21 mouse cellular contexts compared by ENCODE assay signal in genomic region chr13:54889684-54890399, GRCm38 (mm10). TPM values are rescaled to one million over a fixed set of nuclear protein-coding genes. Genes with fewer than 3 reads are reported as not detected.
DNase-seq lines count a peak whose midpoint lies in the region; ATAC-seq and TF ChIP-seq lines count a peak whose summit lies in the region.
"Had no signal": no experiment of that assay in that cellular context is flagged by ENCODE, and none has a peak within 500 bp of the region (broad histone marks: within the 10 kb centered on the region; RNA-seq: fewer than 3 reads in every experiment).

No protein-coding gene starts in this region.

- TF ChIP-seq RAD21 in CH12.LX (IDR thresholded peaks at IDR 0.05; ENCODE audit: low read depth, low read length), result peak; percentile 34

- TF ChIP-seq POLR2A in CH12.LX (IDR thresholded peaks at IDR 0.05; ENCODE audit: low read depth, low read length), result no peak

- peaks cover 57% of the 10 kb centered on the region for H3K27me3 ChIP-seq in CH12.LX (replicated peaks)
- H3K27me3 ChIP-seq in forebrain, embryonic 11.5 days (ENCODE audit: control insufficient read depth, insufficient read depth, low read length), result no peaks in the 10 kb centered on the region

- intact Hi-C loops in left cerebral cortex, adult 2 months (cut with DNase I), result no loop called here
- intact Hi-C loops in left cerebral cortex, postnatal 14 days (cut with DNase I), result loop anchor here (5.0 kb wide), 1 partner anchor 57 kb away; the partner anchor contains the start of gene Unc5a

- TF ChIP-seq EP300 in CH12.LX (IDR thresholded peaks at IDR 0.05; ENCODE audit: low read length), result no peak

- peaks cover 2 to 19% of the 10 kb centered on the region in 2 experiments; a peak in 3 of 4 replicates for H3K4me1 ChIP-seq in CH12.LX (ENCODE audit: control insufficient read depth in 1 of 2, insufficient read depth in 2 of 2)
- H3K4me1 ChIP-seq in forebrain, embryonic 11.5 days (replicated peaks; ENCODE audit: control insufficient read depth, insufficient read depth, low read length), result peaks cover 13% of the 10 kb centered on the region; the same call in 1 of the 2 replicates
- H3K4me1 ChIP-seq: heart, embryonic 12.5 days had no signal

- no peak for DNase-seq in left cerebral cortex, adult 2 months (ENCODE audit: extremely low spot score in 1 of 2, low spot score in 2 of 2)
- DNase-seq in left cerebral cortex, postnatal 14 days (ENCODE audit: low spot score in 2 of 2), result no peak
- DNase-seq in 3T3-L1 (ENCODE audit: low read depth, low spot score) (peak; percentile 30), CH12.LX (ENCODE audit: extremely low read depth) (peak; percentile 8), ZHBTc4 (ENCODE audit: low read depth, low spot score) (peak; percentile 77)
- DNase-seq in frontal cortex, postnatal 10 days (ENCODE audit: low spot score in 2 of 2), result no peak
- DNase-seq in forebrain, embryonic 11.5 days (ENCODE audit: low spot score), result no peak
- DNase-seq: adrenal gland, postnatal 25 days; cerebellum, postnatal 25 days; heart, postnatal 36 days; lung, postnatal 10 days; right cerebral cortex, adult 18-20 months; spleen, adult 18-20 months had no signal

- H3K79me2 ChIP-seq in CH12.LX (replicated peaks; ENCODE audit: control insufficient read depth, extremely low read depth, insufficient read depth, poor library complexity, severe bottlenecking), result no peaks in the 10 kb centered on the region

- dilution Hi-C loops in CH12.LX (cut with MboI; ENCODE audit: extremely low pct_ligation_motif_present, extremely low pct_unique_long_range_greater_than_20kb, low sequenced_read_pairs), result no loop called here

- no peaks in the 10 kb centered on the region for H3K36me3 ChIP-seq in CH12.LX (replicated peaks in 1 of 2; ENCODE audit: control insufficient read depth in 1 of 2, insufficient read depth in 1 of 2, low read length in 1 of 2)
- no peaks in the 10 kb centered on the region for H3K36me3 ChIP-seq in forebrain, embryonic 11.5 days (ENCODE audit: control insufficient read depth, insufficient read depth, low read length)
- H3K36me3 ChIP-seq: embryonic facial prominence, embryonic 13.5 days; forebrain, embryonic 10.5 days; G1E; heart, embryonic 12.5 days; kidney, embryonic 15.5 days; limb, embryonic 15.5 days had no signal

- H3K4me3 ChIP-seq in left cerebral cortex, adult 2 months, result no peak overlapping the region
- no peak overlapping the region for H3K4me3 ChIP-seq in CH12.LX (replicated peaks in 1 of 3; ENCODE audit: low read depth in 2 of 3, low read length in 2 of 3, poor library complexity in 1 of 3)
- H3K4me3 ChIP-seq in forebrain, embryonic 11.5 days (ENCODE audit: low read depth, low read length), result no peak overlapping the region
- H3K4me3 ChIP-seq: embryonic facial prominence, embryonic 13.5 days; forebrain, embryonic 10.5 days; heart, embryonic 12.5 days; kidney, embryonic 15.5 days; limb, embryonic 15.5 days had no signal

- peak; percentile 5 for TF ChIP-seq CTCF in left cerebral cortex, adult 2 months (IDR thresholded peaks at IDR 0.05)
- peak in 1 of 2 experiments; percentile 44; a peak in 2 of 4 replicates for TF ChIP-seq CTCF in CH12.LX (conservative IDR thresholded peaks at IDR 0.05 in 1 of 2, IDR thresholded peaks at IDR 0.05 in 1 of 2; ENCODE audit: low read depth in 2 of 2, low read length in 2 of 2)

- H3K9me3 ChIP-seq in CH12.LX (replicated peaks; ENCODE audit: low read length), result no peaks in the 10 kb centered on the region
- H3K9me3 ChIP-seq in forebrain, embryonic 11.5 days (ENCODE audit: control insufficient read depth, low read length), result no peaks in the 10 kb centered on the region
- H3K9me3 ChIP-seq: embryonic facial prominence, embryonic 13.5 days; G1E; heart, embryonic 12.5 days; kidney, embryonic 15.5 days; limb, embryonic 15.5 days had no signal

- in situ Hi-C loops in CH12.LX (cut with MboI; ENCODE audit: low pct_ligation_motif_present, low pct_unique_long_range_greater_than_20kb, low sequenced_read_pairs), result loop anchor here (10.0 kb wide), 1 partner anchor 165 kb away; no protein-coding TSS in a partner anchor

- WGBS in forebrain, embryonic 11.5 days, result 80% methylated on average over 8 of the region's 8 CpGs

- H3K4me2 ChIP-seq in CH12.LX (ENCODE audit: insufficient read depth, low read depth, poor library complexity, severe bottlenecking), result no peak overlapping the region
- no peak overlapping the region for H3K4me2 ChIP-seq in forebrain, embryonic 11.5 days (ENCODE audit: low read depth, low read length, severe bottlenecking)
- H3K4me2 ChIP-seq: embryonic facial prominence, embryonic 13.5 days; heart, embryonic 12.5 days; kidney, embryonic 15.5 days; limb, embryonic 15.5 days had no signal

- H3K9ac ChIP-seq in CH12.LX (ENCODE audit: insufficient read depth, low read depth), result no peak overlapping the region
- H3K9ac ChIP-seq in forebrain, embryonic 11.5 days (ENCODE audit: low read length), result no peak overlapping the region
- H3K9ac ChIP-seq: embryonic facial prominence, embryonic 13.5 days; heart, embryonic 12.5 days; kidney, embryonic 15.5 days; limb, embryonic 15.5 days had no signal

- H3K27ac ChIP-seq in left cerebral cortex, adult 2 months, result no peak overlapping the region
- no peak overlapping the region for H3K27ac ChIP-seq in CH12.LX (ENCODE audit: insufficient read depth, low read depth)
- H3K27ac ChIP-seq in forebrain, embryonic 11.5 days (ENCODE audit: low read depth, low read length), result no peak overlapping the region
- H3K27ac ChIP-seq: embryonic facial prominence, embryonic 13.5 days; forebrain, embryonic 10.5 days; kidney, embryonic 15.5 days; limb, embryonic 15.5 days had no signal

- no peak for ATAC-seq in forebrain, embryonic 11.5 days (replicated peaks; ENCODE audit: low FRiP score)
- ATAC-seq: activated CD4-positive, CD25-positive, alpha-beta regulatory T cell, adult 4 months; inflammation-experienced regulatory T-cells, adult 6 months had no signal

TF ChIP-seq in CH12.LX, 34 proteins besides CTCF, POLR2A, EP300 and RAD21:
- TF ChIP-seq SMC3 (IDR thresholded peaks at IDR 0.05; ENCODE audit: low read depth, low read length), result peak; percentile 34
- TF ChIP-seq HCFC1 (IDR thresholded peaks at IDR 0.05; ENCODE audit: low read depth, low read length), result no peak
- TF ChIP-seq BHLHE40 (IDR thresholded peaks at IDR 0.05; ENCODE audit: low read depth, low read length), result no peak
- no peak for TF ChIP-seq UBTF (IDR thresholded peaks at IDR 0.05; ENCODE audit: low read depth, low read length)
- TF ChIP-seq JUND (conservative IDR thresholded peaks at IDR 0.05; ENCODE audit: low read depth, low read length), result no peak

RNA-seq across cellular contexts. Expression of gene Unc5a, which starts 59.4 kb away (rescaled TPM):
- 100 to 1,000 TPM; 110 to 116 TPM for total RNA-seq in left cerebral cortex, adult 2 months (2021)
- total RNA-seq in left cerebral cortex, postnatal 14 days (2021), result 10 to 100 TPM; 66.0 to 78.0 TPM
- total RNA-seq in CH12.LX (2012; rRNA removed) (0.17 TPM in 1 of 2 replicates, not detected in the other), CH12.LX (2014; rRNA removed) (not detected in 2 replicates)
- not detected in 2 replicates for polyA plus RNA-seq in CH12.LX (2012; ENCODE audit: insufficient read length, low read depth)
- polyA plus RNA-seq in forebrain, embryonic 11.5 days (2014; fragmentation: Nextera tagmentation; extraction: Ambion mirVana), result 2.9 and 3.7 TPM in 2 replicates
- total RNA-seq: G1E had no signal

Comparison
In these comparisons a context has a peak if more than half of its experiments do, and no peak if none do; other contexts are left out.
1. DNase-seq: peak in 3T3-L1 (single experiment), CH12.LX (single experiment) and ZHBTc4 (single experiment); none in left cerebral cortex, adult 2 months (0 of 2), left cerebral cortex, postnatal 14 days (0 of 2), frontal cortex, postnatal 10 days (0 of 2) and forebrain, embryonic 11.5 days (single experiment).
2. RNA of gene Unc5a, which starts 59.4 kb away (total RNA-seq): 110 to 116 TPM in left cerebral cortex, adult 2 months and 66.0 to 78.0 TPM in left cerebral cortex, postnatal 14 days; 0.17 TPM in CH12.LX; every median in the first group is over 10 times any median in the second.